Mouse (Mus musculus) common myeloid progenitor, adult 5-6 weeks (primary cell): ENCODE measurements around the gene Cish. TPM values are rescaled to one million over a fixed set of nuclear protein-coding genes. Genes with fewer than 3 reads are reported as not detected.

Source experiments
- ATAC-seq: replicated peaks from 2 replicates; pipeline ENCODE4 v1.8.0; 2016; ENCODE audit warnings: low read depth, mild to moderate bottlenecking, moderate TSS enrichment, inconsistent platforms; ENCODE audit not compliant: poor library complexity, severe bottlenecking
- total RNA-seq: library from RNA; stranded (forward); fragments of 200-1000, 187-1606 nt; gene quantifications from 2 replicates; pipeline ENCODE4 v1.2.3, GENCODE M21; 2017

Cish gene
- total RNA-seq, 1 experiment from 2014 or later: 0.27 TPM

DNA sequence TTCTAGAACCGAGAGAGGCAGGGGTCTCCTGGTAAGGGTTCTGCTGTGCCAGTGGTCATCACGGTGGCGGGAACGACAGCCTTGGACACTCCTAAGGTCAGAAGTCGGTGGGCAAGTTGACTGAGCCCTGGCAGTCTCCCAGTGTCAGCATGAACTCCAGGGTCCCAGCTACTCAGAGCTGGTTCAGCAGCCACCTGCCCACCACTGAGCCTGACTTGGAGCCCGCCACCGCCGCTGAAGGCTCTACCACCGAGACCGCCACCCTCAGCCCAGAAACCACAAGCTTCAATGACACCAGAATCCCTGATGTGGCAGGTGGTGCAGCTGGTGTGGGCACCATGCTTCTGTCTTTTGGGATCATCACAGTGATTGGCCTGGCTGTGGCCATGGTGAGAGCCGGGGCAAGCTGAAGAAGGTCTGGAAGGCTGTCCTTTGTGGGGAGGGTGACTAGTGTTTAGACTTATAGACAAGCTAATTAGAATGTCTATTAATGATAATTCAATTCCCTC is 46.4 kb downstream of the Cish start:
- no peak for ATAC-seq

DNA sequence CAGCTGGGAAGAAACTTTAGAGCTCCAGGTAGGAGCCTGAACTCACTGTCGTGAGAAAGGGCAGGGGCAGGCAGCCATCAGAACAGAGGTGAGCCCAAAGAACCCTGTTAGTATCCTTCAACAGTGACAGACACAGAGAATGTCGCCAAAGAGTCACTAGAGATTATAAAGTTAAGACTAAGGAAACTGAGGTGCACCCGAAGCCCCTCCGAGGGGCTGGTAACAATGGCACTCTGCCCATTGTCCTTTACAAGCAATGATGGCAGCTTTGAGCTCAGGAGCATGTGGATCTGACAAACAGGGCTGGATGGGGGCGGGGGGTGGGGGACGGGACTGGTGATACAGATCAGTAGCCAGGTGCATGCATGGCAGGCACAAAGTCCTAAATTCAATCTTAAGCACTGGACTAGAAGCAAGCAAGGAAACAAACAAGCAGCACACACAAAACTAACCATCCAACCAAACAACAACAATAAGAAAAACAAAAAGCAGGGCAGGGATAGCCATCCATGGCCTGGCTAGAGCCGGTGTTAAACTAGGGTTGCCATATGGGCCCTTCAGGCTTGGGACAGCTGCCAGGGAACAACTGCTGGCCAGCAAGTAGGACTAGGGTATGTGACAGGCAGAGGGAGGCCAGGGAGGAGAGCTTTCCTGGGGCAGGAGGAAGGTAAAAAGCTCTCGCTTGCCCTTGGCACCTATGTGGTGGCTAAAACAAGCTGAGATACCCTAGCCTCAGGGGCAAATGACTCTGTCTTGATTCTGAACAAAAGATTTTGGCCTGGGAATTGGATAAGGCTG is 47.5 kb downstream of the Cish start:
- ATAC-seq: no peak

DNA sequence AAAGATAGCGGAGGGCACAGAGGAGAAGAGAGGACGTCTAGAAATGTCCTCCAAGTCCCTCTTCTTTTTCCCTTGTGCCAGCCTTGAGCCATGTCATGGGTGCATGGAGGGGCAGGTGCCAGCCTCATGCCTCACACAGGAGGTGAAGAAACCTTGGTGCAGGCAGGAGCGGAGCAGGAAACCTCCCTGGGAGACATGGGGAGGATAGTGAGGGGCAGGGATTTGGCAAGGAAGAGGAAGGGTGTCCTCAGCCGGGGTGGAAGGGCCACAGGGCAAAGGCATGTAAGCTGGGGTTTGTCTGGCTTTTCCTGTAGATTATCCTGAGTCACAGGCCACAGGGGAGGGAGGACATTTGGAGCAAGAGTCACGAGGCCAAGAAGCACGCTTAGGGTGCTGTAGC is 48.2 kb downstream of the Cish start:
- no peak for ATAC-seq

DNA sequence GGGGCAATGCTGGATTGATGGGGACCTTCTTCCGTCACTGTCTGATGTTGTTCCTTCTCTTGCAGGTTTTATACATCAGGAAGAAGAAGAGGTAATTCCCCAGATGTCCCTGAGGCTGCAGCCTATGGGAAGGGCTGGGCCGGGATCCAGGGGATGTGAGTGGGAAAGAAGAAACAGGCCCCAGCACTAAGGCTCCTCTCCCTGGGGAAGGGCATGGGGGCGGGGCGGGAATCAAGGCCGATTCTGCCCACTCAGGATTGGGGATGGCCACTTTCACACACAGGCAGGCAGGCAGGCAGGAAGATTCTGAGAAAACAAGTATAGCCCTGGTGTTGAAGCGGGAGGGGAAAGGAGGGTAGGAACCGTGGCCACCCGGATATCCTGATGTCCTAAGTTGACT is 50.3 kb downstream of the Cish start:
- ATAC-seq: no peak

DNA sequence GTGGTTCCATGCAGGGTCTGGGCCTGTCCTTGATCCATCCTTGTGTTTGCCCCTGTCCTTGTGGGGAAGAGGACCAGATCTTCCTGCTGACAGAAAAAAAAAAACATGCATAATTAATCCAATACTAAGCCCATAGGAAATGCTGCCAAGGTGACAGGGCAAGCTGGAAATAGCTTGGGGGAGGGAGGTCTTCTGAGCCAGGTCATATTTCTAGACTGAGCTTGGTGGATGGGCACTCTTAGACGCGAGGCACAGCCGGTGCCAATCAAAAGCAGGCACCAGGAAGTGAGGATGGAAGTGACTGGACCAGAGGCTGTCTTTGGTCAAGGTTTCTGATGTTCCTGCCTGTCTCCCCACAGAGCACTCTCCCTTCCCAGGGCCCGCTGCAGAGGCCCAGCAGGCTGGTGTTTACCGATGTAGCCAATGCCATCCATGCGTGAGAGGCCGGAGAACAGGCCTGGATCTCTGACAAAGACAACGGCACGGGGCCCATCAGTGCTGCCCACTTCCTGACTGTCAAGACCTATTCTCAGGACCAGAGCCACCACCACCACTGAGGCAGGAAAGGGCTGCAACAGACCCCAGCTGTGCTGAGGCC is 51.9 kb downstream of the Cish start:
- ATAC-seq: no peak

DNA sequence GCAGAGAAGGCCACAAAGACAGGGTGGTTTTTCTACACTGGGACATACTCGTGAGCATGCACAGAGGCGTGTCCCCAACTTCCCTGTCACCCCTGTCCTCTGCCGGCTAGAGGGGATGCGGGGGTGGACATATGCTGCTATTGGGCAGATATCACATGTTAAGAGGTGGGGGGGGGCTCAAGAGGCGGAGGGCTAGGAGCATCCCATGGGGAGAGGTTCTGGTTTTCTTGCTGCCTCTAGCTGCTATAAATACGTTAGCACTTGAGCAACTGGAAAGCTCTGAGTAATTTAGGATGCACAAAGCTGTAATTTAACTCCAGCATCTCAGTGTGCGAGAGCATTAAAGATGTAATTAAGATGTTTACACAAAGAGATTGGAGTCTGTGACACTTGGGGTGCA is 53.5 kb downstream of the Cish start:
- ATAC-seq: no peak

Other genes starting within 250 kb of the Cish start
- gene Dock3, start 64.1 kb upstream of the Cish start, total RNA-seq: 0.23 and 1.6 TPM in 2 replicates
- 61.4 and 71.9 TPM in 2 replicates for gene Mapkapk3, start 6.1 kb upstream of the Cish start, total RNA-seq
- gene Hemk1, start 42.3 kb downstream of the Cish start, total RNA-seq: 8.1 and 16.1 TPM in 2 replicates
- gene 6430571L13Rik, start 44.6 kb downstream of the Cish start, total RNA-seq: 0.23 and 0.44 TPM in 2 replicates
- 0.19 and 0.37 TPM in 2 replicates for gene Cacna2d2, start 103.6 kb downstream of the Cish start, total RNA-seq
- 15.1 and 17.2 TPM in 2 replicates for gene Tmem115, start 237.9 kb downstream of the Cish start, total RNA-seq
- 13.7 and 33.9 TPM in 2 replicates for gene Cyb561d2, start 246.2 kb downstream of the Cish start, total RNA-seq
- 12.8 and 15.2 TPM in 2 replicates for gene Nprl2, start 246.2 kb downstream of the Cish start, total RNA-seq